Mouse (Mus musculus): ENCODE data around the gene Socs4. TPM values are rescaled to one million over a fixed set of nuclear protein-coding genes. Genes with fewer than 3 reads are reported as not detected.
"Not testable (repeated sequence)": the region's sequence is repeated elsewhere in the genome, so short reads cannot be mapped to it uniquely, and the experiment has no call there.

The Socs4 gene
- polyA plus RNA-seq, 1 experiment from 2014 or later = 2.0 TPM

DNA sequence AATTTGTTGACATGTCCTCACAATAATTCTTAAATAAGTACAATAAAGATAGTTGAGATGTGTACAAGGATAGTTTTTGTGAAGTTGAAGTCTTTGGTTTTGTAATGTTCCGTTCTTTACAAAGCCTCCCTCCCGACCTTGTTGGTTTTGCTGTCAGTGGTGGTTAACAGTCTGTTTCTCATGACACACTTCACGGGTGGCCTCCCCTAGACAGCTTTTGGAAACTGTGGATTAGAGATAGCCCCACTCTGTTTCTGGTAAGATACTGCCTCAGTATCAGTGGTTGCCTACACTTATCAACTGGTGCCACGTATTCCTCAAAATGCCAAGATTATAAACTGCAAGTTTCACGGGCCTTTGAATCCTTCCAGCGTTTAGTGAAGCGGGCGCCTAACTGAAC lies 44.9 kb downstream of the Socs4 start:
- 97% methylated on average over 7 of the region's 8 CpGs for WGBS
- not testable (repeated sequence) for H3K36me3 ChIP-seq (replicated peaks)

DNA sequence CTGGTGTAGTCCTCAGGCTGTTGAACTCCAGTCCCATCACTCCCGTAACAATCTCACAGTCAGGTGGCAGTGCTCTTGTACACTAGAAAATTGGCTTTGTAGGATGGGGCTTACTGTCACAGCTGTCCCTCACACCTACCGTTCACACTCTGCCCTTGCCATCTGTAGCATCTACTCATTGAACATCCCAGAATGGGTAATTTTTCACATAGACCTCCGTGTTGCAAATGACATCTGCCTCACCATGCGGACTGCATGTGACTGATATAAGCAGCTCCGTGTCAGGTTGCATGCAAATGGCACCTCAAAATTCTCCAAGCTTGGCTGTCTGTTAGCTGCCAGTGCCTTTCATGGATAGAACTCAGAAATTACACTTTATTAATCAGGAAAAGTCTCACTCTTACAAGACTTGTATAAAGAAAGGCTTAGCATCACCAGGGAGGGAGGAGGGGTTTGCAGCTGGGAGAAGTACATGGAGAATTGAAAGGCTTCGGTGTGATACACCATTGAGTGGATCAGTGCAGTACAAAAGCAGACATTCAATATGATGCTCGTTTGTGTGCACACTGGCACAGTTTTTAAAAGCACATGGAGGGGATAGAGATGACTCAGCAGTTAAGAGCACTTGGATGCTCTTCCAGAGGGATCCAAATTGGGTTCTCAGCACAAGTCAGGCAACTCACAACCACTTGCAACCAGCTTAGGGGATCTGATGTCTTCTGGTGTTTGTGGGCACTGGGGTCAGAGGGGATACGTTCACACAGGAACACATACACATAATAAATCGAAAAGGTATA lies 49.4 kb downstream of the Socs4 start:
- Histone ChIP-seq H3K27me3 (replicated peaks) (no peaks in the 10 kb centered on the region), H3K4me3 (no peak overlapping the region), H3K27ac (no peak overlapping the region), H3K36me3 (replicated peaks) (no peaks in the 10 kb centered on the region), H3K9ac (no peak overlapping the region), H3K4me1 (no peaks in the 10 kb centered on the region), H3K9me3 (no peaks in the 10 kb centered on the region), H3K4me2 (no peak overlapping the region)
- WGBS = 83% methylated on average over 9 of the region's 9 CpGs
- no peak for ATAC-seq (replicated peaks)

More for the DNA sequence above, 44.9 kb downstream of the Socs4 start:
- H3K4me3 ChIP-seq; H3K4me1 ChIP-seq; H3K9me3 ChIP-seq; H3K9ac ChIP-seq; H3K27me3 ChIP-seq (replicated peaks); H3K4me2 ChIP-seq; ATAC-seq (replicated peaks); H3K27ac ChIP-seq: not testable (repeated sequence)

DNA sequence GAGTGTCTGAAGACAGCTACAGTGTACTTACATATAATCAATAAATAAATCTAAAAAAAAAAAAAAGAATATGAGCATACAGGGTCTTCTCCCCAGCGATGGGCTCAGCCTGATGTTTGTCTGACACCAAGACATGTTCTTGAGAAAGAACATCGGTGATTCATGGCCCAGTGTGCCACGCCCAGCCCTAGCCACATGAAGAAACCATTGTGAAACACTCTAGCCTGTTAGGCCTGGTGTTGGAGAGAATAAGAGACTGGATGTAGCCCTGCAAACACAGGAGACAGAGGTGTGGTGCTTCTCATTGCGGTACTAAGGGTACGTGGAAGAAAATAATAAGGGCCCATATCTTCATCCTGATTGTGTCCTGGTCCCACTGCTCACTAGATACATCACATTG lies 50.6 kb downstream of the Socs4 start:
- Histone ChIP-seq H3K27me3 (replicated peaks) (no peaks in the 10 kb centered on the region), H3K9ac (no peak overlapping the region), H3K27ac (no peak overlapping the region), H3K4me3 (no peak overlapping the region), H3K4me1 (no peaks in the 10 kb centered on the region), H3K36me3 (replicated peaks) (no peaks in the 10 kb centered on the region), H3K9me3 (no peaks in the 10 kb centered on the region), H3K4me2 (no peak overlapping the region)
- no peak for ATAC-seq (replicated peaks)
- WGBS = 97% methylated on average over 5 of the region's 5 CpGs

- no peaks in the 10 kb centered on the region for H3K4me1 ChIP-seq
- no peaks in the 10 kb centered on the region for H3K27me3 ChIP-seq (replicated peaks)
- H3K4me2 ChIP-seq = no peak overlapping the region
- H3K4me3 ChIP-seq = no peak overlapping the region
- H3K9me3 ChIP-seq = no peaks in the 10 kb centered on the region
- WGBS = 72% methylated on average over 5 of the region's 5 CpGs
- no peak overlapping the region for H3K9ac ChIP-seq
- no peak for ATAC-seq (replicated peaks)
- H3K36me3 ChIP-seq (replicated peaks) = no peaks in the 10 kb centered on the region
- no peak overlapping the region for H3K27ac ChIP-seq
Observed at GRCm38 (mm10) chr14:47331920-47332319, 55.2 kb downstream of the Socs4 start.

GRCm38 (mm10) chr14:47334819-47335218 lies 58.1 kb downstream of the Socs4 start:
- H3K27me3 ChIP-seq (replicated peaks) = no peaks in the 10 kb centered on the region
- no peak overlapping the region for H3K4me3 ChIP-seq
- H3K9ac ChIP-seq = no peak overlapping the region
- no peaks in the 10 kb centered on the region for H3K9me3 ChIP-seq
- H3K27ac ChIP-seq = no peak overlapping the region
- H3K4me1 ChIP-seq = no peaks in the 10 kb centered on the region
- no peak overlapping the region for H3K4me2 ChIP-seq
- no peak for ATAC-seq (replicated peaks)
- 84% methylated on average over 4 of the region's 4 CpGs for WGBS
- H3K36me3 ChIP-seq (replicated peaks) = no peaks in the 10 kb centered on the region

GRCm38 (mm10) chr14:47335300-47335699 lies 58.6 kb downstream of the Socs4 start:
- no peak overlapping the region for H3K27ac ChIP-seq
- no peaks in the 10 kb centered on the region for H3K9me3 ChIP-seq
- H3K36me3 ChIP-seq (replicated peaks) = no peaks in the 10 kb centered on the region
- no peaks in the 10 kb centered on the region for H3K27me3 ChIP-seq (replicated peaks)
- H3K9ac ChIP-seq = no peak overlapping the region
- no peak overlapping the region for H3K4me3 ChIP-seq
- no peaks in the 10 kb centered on the region for H3K4me1 ChIP-seq
- whole genome bisulfite sequencing = 62% methylated on average over 3 of the region's 3 CpGs
- 0 out of 2 replicates have a peak, but pooled peaks have one; percentile 11 for ATAC-seq (replicated peaks)
- no peak overlapping the region for H3K4me2 ChIP-seq

GRCm38 (mm10) chr14:47340231-47340925 lies 63.6 kb downstream of the Socs4 start:
- Histone ChIP-seq H3K27ac (no peak overlapping the region), H3K4me1 (no peaks in the 10 kb centered on the region), H3K4me3 (no peak overlapping the region), H3K36me3 (replicated peaks) (no peaks in the 10 kb centered on the region), H3K9me3 (no peaks in the 10 kb centered on the region), H3K27me3 (replicated peaks) (no peaks in the 10 kb centered on the region), H3K9ac (no peak overlapping the region), H3K4me2 (no peak overlapping the region)
- ATAC-seq (replicated peaks) = no peak
- 87% methylated on average over 10 of the region's 10 CpGs for WGBS

- H3K36me3 ChIP-seq (replicated peaks) = no peaks in the 10 kb centered on the region
- no peaks in the 10 kb centered on the region for H3K9me3 ChIP-seq
- 50% methylated on average over 4 of the region's 4 CpGs for WGBS
- no peaks in the 10 kb centered on the region for H3K4me1 ChIP-seq
- no peak overlapping the region for H3K27ac ChIP-seq
- no peak for ATAC-seq (replicated peaks)
- H3K9ac ChIP-seq = no peak overlapping the region
- no peaks in the 10 kb centered on the region for H3K27me3 ChIP-seq (replicated peaks)
- H3K4me3 ChIP-seq = no peak overlapping the region
- no peak overlapping the region for H3K4me2 ChIP-seq
Observed at GRCm38 (mm10) chr14:47341811-47342291, 65.1 kb downstream of the Socs4 start.

Other genes with a start within 250 kb of the Socs4 start
- gene Gch1, start 87.5 kb upstream of the Socs4 start, polyA plus RNA-seq (2015; fragmentation: Nextera tagmentation; extraction: Ambion mirVana) = 5.7 and 5.9 TPM in 2 replicates
- 17.3 and 18.1 TPM in 2 replicates for gene Wdhd1, start 74 bp upstream of the Socs4 start, polyA plus RNA-seq (2015; fragmentation: Nextera tagmentation; extraction: Ambion mirVana)
- 47.5 and 49.3 TPM in 2 replicates for gene Mapk1ip1l, start 21.3 kb downstream of the Socs4 start, polyA plus RNA-seq (2015; fragmentation: Nextera tagmentation; extraction: Ambion mirVana)
- 3.6 and 3.8 TPM in 2 replicates for gene Lgals3, start 90.8 kb downstream of the Socs4 start, polyA plus RNA-seq (2015; fragmentation: Nextera tagmentation; extraction: Ambion mirVana)
- 6.8 and 7.8 TPM in 2 replicates for gene Dlgap5, start 141.5 kb downstream of the Socs4 start, polyA plus RNA-seq (2015; fragmentation: Nextera tagmentation; extraction: Ambion mirVana)
- gene Fbxo34, start 173.5 kb downstream of the Socs4 start, polyA plus RNA-seq (2015; fragmentation: Nextera tagmentation; extraction: Ambion mirVana) = 31.9 and 36.0 TPM in 2 replicates